ENCODE assay signal across 10 mouse cellular contexts in the genomic region with DNA sequence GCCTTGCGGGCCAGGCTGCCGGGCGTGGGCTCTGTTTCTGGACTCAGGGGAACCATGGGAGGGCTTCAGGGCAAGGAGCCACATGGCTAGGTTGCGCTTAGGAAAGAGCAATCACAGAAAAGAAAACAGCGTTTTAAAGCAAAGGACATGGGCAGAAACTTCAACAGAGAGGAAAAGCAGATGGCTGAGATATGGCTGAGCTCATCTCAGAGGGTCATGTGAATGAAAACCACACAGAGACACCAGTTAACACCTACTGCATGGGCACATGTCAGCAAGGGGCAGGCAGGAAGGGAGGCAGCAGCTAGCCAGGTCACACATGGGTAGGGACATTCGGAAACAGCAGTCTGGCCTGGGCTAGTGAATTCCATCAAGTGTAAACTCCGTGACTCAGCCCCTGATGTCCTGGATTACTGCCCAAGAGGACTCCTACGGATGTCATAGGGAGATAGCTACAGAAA. TPM values are rescaled to one million over a fixed set of nuclear protein-coding genes. Genes with fewer than 3 reads are reported as not detected.
DNase-seq lines count a peak whose midpoint lies in the region; ATAC-seq lines count a peak whose summit lies in the region.
"Had no signal": no experiment of that assay in that cellular context is flagged by ENCODE, and none has a peak within 500 bp of the region (broad histone marks: within the 10 kb centered on the region; RNA-seq: fewer than 3 reads in every experiment).

No protein-coding gene starts in this region.

- no peak overlapping the region for H3K9ac ChIP-seq in intestine, embryonic 15.5 days

- H3K4me1 ChIP-seq in intestine, embryonic 15.5 days (replicated peaks) = peaks cover 7% of the 10 kb centered on the region; the same call in 1 of the 2 replicates

- H3K4me2 ChIP-seq in intestine, embryonic 15.5 days (replicated peaks) = no peak overlapping the region

- WGBS in intestine, embryonic 15.5 days = 70% methylated on average over 8 of the region's 8 CpGs

- no peak overlapping the region for H3K27ac ChIP-seq in intestine, embryonic 15.5 days

- no peaks in the 10 kb centered on the region for H3K27me3 ChIP-seq in intestine, embryonic 15.5 days (replicated peaks)

- no peak overlapping the region for H3K4me3 ChIP-seq in intestine, embryonic 15.5 days (replicated peaks)

- intact Hi-C loops in heart, postnatal 25 days (cut with DNase I) = no loop called here

- no peak for ATAC-seq in intestine, embryonic 15.5 days

- H3K36me3 ChIP-seq in intestine, embryonic 15.5 days = no peaks in the 10 kb centered on the region

- peak; percentile 98 for DNase-seq in heart, adult 11 months
- DNase-seq in heart, postnatal 4 days = no peak
- DNase-seq in Muller cell, postnatal 12 days (ENCODE audit: inconsistent ontology term) = peak; percentile 91
- peak; percentile 51 for DNase-seq in gastrocnemius, postnatal 10 days
- DNase-seq in heart, postnatal 25 days (ENCODE audit: low spot score) = peak; percentile 58
- no peak for DNase-seq in kidney, adult 11 months
- no peak for DNase-seq in right cerebral cortex, postnatal 36 days (ENCODE audit: low spot score in 2 of 2)
- DNase-seq: embryo, embryonic 11 days had no signal

- H3K9me3 ChIP-seq in intestine, embryonic 15.5 days = no peaks in the 10 kb centered on the region

RNA-seq across cellular contexts. Expression of gene Fbln2, which starts 10.3 kb away (rescaled TPM):
- 100 to 1,000 TPM; 172 to 182 TPM for total RNA-seq in heart, postnatal 4 days (2021)
- 10 to 100 TPM; 63.3 to 73.2 TPM for total RNA-seq in gastrocnemius, postnatal 10 days (2021)
- total RNA-seq in heart, postnatal 25 days (2021) = 10 to 100 TPM; 71.8 to 76.3 TPM
- 51.8 and 56.9 TPM in 2 replicates for polyA plus RNA-seq in intestine, embryonic 15.5 days (2015; fragmentation: Nextera tagmentation; extraction: Ambion mirVana)
- total RNA-seq: neutrophil, adult 5-6 weeks had no signal

RNA-seq across cellular contexts. Expression of gene Hdac11, which starts 45.4 kb away (rescaled TPM):
- 10 to 100 TPM; 11.4 to 12.5 TPM for total RNA-seq in heart, postnatal 4 days (2021)
- total RNA-seq in gastrocnemius, postnatal 10 days (2021) = 10 to 100 TPM; 14.1 to 17.2 TPM
- 10 to 100 TPM; 13.0 to 15.1 TPM for total RNA-seq in heart, postnatal 25 days (2021)
- 8.7 and 10.4 TPM in 2 replicates for polyA plus RNA-seq in intestine, embryonic 15.5 days (2015; fragmentation: Nextera tagmentation; extraction: Ambion mirVana)

Comparison
In these comparisons a context has a peak if more than half of its experiments do, and no peak if none do; other contexts are left out.
1. DNase-seq: peak in heart, adult 11 months (single experiment), Muller cell, postnatal 12 days (single experiment), gastrocnemius, postnatal 10 days (single experiment) and heart, postnatal 25 days (single experiment); none in heart, postnatal 4 days (single experiment), kidney, adult 11 months (single experiment) and right cerebral cortex, postnatal 36 days (0 of 2).